Mouse (Mus musculus) brain, embryonic 14.5 days (tissue): Measurements from ENCODE around the gene Asap2.

Experiments used
- CTCF ChIP-seq: fragments of 200-500 bp; IDR thresholded peaks from 2 replicates; pipeline ENCODE4 v1.5.1; 2012; ENCODE audit warnings: inconsistent platforms, mild to moderate bottlenecking, moderate library complexity, borderline replicate concordance; ENCODE audit not compliant: insufficient read depth, insufficient read length; ENCODE audit errors: extremely low read depth
- POLR2A ChIP-seq: fragments of 200-500 bp; IDR thresholded peaks from 2 replicates; pipeline ENCODE4 v1.6.1; 2012; ENCODE audit warnings: mild to moderate bottlenecking, inconsistent platforms, borderline replicate concordance; ENCODE audit not compliant: poor library complexity, insufficient read depth, insufficient read length, severe bottlenecking; ENCODE audit errors: extremely low read depth

DNA sequence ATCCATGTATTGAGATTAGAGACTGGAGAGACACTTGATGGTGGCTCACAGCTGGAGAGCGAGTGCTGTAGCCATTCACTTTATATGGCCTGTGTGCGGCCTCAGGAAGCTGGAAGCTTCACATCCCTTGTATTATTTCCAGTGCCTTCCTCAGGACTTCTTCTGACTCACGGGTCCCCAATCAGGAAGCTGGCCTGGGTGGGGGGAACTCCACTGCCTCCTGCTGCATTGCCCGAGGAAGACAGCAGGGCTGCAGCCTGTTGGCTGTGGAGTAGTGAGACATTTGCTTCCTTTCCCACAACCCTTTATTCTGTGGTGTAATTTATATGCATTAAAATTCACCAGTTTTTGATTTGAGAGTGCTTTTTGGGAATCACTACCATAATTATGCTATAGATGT lies 149.3 kb downstream of the Asap2 start:
- TF ChIP-seq CTCF: peak; percentile 9; the same call in 1 of the 2 replicates
- no peak for TF ChIP-seq POLR2A
